In genomic region chr8:4779254-4780055, GRCm38 (mm10) we compare ENCODE assay signal across 8 mouse cellular contexts. TPM values are rescaled to one million over a fixed set of nuclear protein-coding genes. Genes with fewer than 3 reads are reported as not detected.
A peak's percentile ranks its signal among the peaks of the same experiment; 100 is the strongest.
DNase-seq lines count a peak whose midpoint lies in the region; ATAC-seq lines count a peak whose summit lies in the region.

Gene Shcbp1 (minus strand): TSS chr8:4779567.

- ATAC-seq in inflammation-experienced regulatory T-cells, adult 6 months, result peak; percentile 99
- peak; percentile 99 for ATAC-seq in megakaryocyte-erythroid progenitor cell, adult 5-6 weeks (replicated peaks; ENCODE audit: low FRiP score, low TSS enrichment, poor library complexity, severe bottlenecking)

- DNase-seq in adrenal gland, adult (ENCODE audit: inconsistent age in 2 of 2, low spot score in 1 of 2), result peak; percentile 86 to 95
- peak; percentile 96 for DNase-seq in embryo, embryonic 10.5 days (ENCODE audit: low spot score)
- DNase-seq in gastrocnemius, postnatal 14 days, result peak; percentile 89
- DNase-seq in left cerebral cortex, postnatal 10 days (ENCODE audit: extremely low spot score in 1 of 2, low spot score in 2 of 2), result peak; percentile 90 to 94
- DNase-seq in right cerebral cortex, postnatal 25 days, result peak; percentile 83
- peak; percentile 77 to 83 for DNase-seq in urinary bladder, postnatal 4 days (ENCODE audit: low spot score in 2 of 2)

- intact Hi-C loops in gastrocnemius, postnatal 14 days (cut with DNase I; ENCODE audit: low total_unique reads), result no loop called here
- intact Hi-C loops in left cerebral cortex, postnatal 10 days (cut with DNase I), result no loop called here

RNA-seq across cellular contexts. Expression of gene Shcbp1, which starts in this region (rescaled TPM):
- total RNA-seq in gastrocnemius, postnatal 14 days (2021), result 1 to 10 TPM; 1.8 to 2.3 TPM
- polyA plus RNA-seq in inflammation-experienced regulatory T-cells, adult 6 months (2017; shearing (Covaris generic)), result 10 to 100 TPM in 1 of 3 experiments, 1 to 10 TPM in 2; 5.2 to 55.7 (median 5.7) TPM
- 1 to 10 TPM; 1.7 to 3.0 TPM for total RNA-seq in left cerebral cortex, postnatal 10 days (2021)
- 34.7 and 35.1 TPM in 2 replicates for total RNA-seq in megakaryocyte-erythroid progenitor cell, adult 5-6 weeks (2014; fragmentation: Nextera tagmentation)
- total RNA-seq in megakaryocyte-erythroid progenitor cell, adult 5-6 weeks (2017), result 38.5 and 105 TPM in 2 replicates

Comparison
In these comparisons a context has a peak if more than half of its experiments do, and no peak if none do; other contexts are left out.
1. Peak in every context shown above with its lines: DNase-seq and ATAC-seq.
2. RNA of gene Shcbp1 (total RNA-seq): 34.7 to 105 TPM in megakaryocyte-erythroid progenitor cell, adult 5-6 weeks; 1.7 to 3.0 TPM in left cerebral cortex, postnatal 10 days and 1.8 to 2.3 TPM in gastrocnemius, postnatal 14 days; every median in the first group is over 4 times any median in the second.